Mouse (Mus musculus): ENCODE results near the gene Ssr3.

The Ssr3 gene

DNA sequence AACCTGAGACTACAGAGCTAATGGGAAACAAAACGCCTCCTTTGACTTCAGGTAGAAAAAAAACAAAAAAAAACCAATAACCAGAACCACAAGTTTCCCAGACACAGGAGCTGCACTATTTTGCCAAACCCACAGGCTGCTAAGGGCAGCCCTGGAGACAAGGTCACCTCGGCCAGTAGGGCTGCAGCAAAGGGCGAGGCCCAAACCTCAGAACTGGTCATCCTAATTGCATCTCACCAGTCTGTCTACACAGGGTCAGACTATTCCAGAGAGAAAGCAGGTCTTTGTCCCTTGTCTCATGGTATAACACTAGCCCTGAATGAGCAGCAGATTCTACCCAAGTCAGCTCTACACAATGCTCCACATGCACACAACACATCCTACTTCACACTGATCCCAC is 17.7 kb downstream of the Ssr3 start:
- DNase-seq (ENCODE audit: inconsistent ontology term), result no peak

DNA sequence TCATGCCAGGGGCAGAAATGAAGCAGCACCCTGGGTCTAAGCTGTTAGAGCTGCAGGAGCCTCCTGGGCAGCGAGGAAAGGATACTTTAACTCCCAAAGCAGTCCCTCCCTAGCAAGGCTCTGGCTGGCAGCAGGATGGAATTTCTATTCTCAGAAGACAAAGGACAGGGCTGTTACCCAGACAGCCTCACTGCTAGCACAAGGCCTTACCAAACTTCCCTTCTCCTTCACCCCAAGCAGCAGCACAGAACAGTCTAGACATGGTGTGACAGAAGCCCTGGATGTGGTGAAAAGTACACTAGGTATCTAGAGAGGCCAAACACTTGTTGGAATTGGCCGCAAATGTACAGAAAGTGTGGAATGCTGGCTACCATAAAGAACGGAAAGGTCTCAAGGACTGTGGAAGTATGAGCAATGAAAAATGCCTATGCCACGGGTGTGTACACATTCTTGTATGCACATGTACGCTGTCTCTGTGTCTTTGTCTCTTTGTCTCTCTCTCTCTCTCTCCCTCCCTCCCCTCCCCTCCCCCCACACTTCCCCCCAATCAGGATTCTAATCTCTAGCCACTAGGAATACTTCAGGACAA is 18.7 kb downstream of the Ssr3 start:
- DNase-seq (ENCODE audit: inconsistent ontology term), result no peak

DNA sequence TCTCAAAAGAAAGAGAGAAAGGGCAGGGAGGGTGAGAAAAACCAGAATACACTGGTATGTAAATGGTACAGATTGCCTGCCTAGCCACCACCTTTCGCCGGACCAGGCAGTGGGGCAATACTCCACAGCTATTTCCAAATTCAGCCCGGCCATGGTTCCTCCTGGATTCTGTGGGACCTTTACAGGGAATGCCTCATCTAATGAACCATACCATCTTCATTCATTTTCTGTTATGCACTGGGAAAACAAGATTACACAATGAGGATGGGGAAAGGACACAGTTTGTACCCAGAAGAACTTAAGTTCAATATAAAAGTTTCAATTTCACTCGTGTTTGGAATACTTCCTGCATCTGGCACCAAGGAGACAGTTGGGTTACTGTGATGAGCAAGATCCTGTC is 19.9 kb downstream of the Ssr3 start:
- DNase-seq (ENCODE audit: inconsistent ontology term), result no peak

DNA sequence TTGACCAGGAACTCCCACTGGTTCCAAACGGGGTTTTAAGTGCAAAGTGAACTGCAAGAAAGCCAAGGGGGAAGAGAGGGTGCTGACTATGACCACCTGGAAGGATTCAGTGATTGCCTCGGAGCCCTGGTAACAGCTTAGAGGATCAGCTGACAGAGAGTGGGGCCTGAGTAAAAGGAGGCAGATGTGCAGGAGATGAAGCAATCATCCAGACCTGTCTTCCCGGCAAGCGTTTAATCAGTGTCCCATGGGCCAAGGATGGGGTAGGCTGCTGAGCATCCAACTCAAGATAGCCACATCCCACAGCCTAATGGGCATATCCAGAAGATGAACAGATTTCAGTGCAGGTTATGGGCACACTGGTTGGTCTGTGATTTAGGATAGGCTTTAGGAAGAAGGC is 24.5 kb downstream of the Ssr3 start:
- DNase-seq (ENCODE audit: inconsistent ontology term), result no peak

DNA sequence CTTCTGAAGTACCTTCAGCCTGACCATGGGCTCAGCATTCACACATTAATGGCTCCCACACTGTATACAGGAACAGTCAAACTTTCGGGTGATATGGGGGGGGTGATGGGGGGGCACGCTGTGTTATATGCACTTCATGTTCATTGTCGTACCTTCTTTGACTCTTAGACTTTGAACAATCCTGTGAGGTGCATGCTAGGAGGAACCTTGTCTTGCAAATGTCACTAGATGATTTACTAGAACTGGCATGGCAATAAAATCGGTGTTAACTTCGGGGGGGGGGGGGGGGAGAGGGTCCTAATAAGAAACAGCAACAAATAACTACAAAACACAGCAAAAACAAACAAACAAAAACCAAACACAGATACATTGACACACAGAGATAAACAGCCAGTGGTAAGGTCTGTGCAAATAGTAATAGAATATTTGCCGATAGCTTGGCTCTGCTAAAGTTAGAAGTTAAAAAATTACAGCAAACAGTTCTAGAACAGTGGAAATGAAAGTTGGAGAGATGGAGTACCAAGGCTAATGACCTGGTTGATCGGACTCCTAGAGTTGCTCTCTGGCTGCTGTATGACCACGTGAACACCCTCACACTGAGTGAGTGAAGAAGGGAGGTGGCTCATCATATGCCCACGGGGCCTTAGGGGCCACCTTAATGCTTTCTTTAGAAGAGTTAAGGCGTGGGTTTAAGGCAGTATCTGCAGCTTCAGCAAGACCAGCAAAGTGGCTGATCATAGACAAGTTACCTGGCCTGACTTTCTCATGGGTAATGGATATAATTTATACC is 26.3 kb downstream of the Ssr3 start:
- DNase-seq (ENCODE audit: inconsistent ontology term), result no peak

DNA sequence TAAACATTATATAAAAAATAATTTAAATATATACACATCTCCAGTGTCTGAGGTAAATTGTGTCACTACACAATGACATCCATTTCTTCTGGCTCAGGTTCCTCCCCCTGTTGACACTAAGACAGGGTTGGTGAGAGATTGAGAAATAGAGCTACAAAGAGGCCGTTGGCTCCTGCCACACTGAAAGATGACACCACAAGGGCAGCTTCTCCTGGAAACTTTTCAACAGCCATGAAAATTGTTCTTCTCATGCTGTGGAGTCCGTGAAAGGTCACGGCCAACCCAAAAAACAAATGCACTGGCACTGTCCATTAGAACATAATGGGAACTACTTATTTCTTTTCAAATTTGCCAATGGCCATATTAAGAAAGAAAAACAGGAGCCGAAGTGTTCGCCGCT is 27.2 kb downstream of the Ssr3 start:
- DNase-seq (ENCODE audit: inconsistent ontology term), result no peak

DNA sequence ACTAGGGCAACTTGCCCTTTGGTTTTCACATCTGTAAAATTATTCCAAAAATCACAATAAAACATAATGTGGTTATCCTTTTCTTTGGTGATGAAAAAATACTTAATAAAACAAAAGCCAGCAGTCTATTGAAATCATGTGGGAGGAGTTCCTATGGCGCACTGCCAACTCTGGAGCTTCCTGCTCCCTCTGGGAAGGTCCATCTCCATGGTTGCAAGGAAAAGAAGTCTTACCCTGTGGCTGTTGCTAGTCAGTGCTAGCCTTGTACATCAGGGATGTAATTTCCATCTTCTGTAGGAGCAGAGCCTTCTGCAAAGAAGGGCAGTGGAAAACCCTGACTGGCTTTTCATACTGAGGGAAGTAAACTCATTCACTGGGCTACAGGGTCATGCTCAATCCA is 29.0 kb downstream of the Ssr3 start:
- no peak for DNase-seq (ENCODE audit: inconsistent ontology term)

DNA sequence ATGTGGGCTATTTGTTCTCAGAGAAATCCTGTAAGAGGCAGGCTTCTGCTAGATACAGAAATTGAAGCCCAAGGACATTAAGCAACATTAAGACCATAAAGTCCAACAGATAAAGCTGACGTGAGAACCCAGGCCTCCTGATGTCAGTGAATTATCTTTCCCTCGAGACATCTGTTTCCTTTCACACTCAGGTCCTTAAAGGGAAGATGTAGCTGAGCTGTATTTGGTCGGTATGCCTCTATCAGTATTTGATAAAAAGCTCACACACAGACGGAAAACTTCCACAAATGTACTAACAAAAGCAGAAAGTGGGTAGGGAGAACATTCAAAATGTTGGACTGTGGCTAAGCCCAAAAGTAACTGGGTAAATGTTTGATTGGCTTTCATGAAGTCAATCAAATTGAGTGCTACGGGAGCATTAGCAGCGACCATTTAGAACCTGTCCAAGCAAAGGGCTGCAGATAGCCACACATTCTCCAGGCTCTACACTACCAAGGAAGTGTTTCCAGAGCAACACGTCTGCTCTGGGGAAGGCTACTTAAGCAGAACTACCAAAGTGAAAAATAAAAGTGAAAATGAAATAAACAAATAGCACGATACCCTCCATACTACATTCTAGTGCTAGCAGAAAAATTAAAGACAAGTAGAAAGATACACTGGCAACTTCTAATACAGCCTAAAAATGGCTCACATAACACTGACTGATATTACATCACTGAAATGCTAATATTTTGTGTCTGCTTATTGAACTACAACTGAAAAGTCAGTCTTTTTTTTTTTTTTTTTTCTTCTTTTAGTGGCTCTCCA is 32.1 kb downstream of the Ssr3 start:
- DNase-seq (ENCODE audit: inconsistent ontology term), result no peak

DNA sequence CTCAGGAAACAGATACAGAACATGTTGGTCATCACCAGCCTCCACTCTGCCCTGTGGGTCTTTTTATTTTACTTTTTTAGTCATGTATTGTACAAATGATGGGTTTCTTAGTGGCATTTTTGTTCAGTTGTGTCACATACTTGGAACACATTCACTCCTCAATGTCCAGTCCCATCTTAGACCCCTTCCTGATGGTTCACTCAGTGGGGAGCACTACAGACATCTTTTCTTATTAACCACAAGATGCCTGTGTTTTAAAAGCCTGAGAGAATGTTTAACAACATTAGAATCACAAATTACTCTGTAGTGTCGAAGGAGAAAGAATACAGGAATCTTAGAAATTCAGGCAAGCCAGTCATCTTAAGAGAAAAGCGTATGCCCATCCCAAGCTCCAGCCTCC is 33.6 kb downstream of the Ssr3 start:
- peak; percentile 53 for DNase-seq (ENCODE audit: inconsistent ontology term)

DNA sequence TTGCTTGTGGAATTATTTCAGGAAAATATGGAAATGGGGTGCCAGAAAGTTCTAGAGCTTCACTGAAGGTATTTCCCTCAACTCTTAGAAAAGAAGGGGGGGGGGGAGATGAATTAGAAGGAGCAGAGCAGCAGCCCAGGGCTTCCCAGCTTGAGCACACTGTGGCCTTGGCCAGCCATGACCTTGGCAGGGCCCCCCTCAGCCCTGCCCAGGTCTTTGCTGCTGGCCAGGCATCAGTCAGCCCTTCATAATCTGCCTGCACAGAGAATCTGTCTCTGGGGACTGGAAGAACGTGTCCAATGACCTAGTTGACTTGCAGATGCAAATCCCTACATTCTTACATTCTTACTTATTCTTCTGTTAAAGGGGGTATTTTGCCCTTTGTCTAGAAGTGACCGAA is 34.1 kb downstream of the Ssr3 start:
- DNase-seq (ENCODE audit: inconsistent ontology term), result no peak

DNA sequence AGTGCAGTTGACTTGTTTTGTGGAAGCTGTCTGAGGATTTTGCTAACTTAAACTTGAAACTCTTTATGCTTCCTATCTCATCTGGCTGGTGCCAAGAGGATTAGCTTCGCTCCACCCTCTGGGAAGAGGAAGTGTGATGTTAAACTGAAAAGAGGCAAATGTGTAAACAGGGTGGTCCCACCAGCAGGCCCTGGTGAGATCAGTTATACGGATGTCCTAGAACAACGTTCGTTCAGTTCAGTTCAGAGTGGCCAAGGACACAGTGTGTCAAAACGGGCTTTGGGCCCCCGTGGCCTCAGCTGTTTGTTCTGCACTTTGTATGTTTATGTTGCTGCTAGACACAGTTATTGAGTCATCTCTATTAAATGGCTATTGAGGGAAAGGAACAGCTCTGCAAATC is 36.9 kb downstream of the Ssr3 start:
- no peak for DNase-seq (ENCODE audit: inconsistent ontology term)

DNA sequence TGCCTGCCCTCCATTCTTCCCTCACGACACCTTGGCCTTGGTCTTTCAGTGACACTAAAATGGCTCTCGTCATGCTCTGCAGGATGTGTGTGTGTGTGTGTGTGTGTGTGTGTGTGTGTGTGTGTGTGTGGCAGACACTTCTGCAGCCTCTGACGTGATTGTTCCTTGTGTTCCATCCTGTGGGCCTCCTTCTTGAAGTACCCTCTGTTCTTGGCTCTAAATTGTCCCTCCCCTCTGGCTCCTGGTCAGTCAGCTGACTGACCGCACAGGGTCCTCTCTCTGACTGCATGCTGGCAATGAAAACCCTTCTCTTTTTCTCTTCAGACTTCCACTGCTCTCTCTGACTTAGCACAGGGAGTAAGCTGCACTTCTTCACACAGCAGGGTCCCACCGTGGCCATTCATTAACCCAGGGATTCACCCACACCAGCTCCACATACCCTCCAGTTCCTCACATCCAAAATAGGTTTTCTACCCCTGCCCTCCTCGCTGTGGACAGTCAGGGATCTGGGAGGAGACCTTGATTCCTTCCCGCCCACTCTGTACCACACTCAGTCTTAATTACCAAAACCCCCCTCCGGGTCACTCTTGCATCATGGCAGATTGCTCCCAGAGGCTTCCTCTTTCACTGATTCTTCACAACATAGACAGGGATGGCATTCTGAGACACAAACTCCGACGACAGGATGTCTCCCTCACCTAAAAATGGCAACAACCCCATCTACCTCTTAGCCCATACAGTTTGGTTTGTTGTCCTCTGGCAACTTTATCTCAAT is 39.0 kb downstream of the Ssr3 start:
- no peak for DNase-seq (ENCODE audit: inconsistent ontology term)

DNA sequence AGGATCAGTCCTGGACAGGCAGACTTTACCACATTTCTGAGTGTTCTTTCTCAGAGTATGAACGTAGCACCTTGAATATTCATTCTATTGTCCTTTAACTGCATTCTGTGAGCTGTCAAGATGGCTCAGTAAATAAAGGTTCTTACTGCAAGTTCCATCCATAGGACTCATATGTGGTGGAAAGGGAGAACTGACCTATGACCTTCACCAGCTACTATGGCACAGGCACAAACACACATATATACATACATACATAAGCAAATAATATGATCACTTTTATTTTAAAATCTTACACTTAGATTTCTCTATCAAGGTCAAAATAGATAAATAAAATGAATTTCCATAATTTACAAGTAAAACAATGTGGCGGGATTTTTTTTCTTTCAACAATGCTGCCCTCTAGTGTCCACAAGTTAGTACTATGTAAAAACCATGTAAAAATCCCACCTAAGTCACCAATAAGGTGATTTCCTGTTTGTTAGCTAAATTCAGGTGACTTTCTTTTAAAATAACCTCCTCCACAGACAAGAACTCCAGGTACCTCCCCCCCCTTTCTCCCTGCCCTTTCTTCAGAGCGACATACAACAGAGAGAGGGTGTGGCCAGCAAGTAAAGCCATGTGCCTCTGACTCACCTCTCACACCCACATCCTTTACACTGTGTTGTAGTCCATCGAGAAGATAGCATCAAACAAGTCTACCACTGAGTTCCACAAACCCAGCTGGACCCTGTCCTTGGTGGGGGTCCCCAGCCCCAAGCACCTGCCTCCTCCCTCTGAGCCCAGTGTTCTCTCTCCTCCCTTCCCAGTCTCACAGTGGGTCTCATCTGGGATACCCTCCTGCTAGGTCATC is 39.9 kb downstream of the Ssr3 start:
- DNase-seq (ENCODE audit: inconsistent ontology term), result no peak

DNA sequence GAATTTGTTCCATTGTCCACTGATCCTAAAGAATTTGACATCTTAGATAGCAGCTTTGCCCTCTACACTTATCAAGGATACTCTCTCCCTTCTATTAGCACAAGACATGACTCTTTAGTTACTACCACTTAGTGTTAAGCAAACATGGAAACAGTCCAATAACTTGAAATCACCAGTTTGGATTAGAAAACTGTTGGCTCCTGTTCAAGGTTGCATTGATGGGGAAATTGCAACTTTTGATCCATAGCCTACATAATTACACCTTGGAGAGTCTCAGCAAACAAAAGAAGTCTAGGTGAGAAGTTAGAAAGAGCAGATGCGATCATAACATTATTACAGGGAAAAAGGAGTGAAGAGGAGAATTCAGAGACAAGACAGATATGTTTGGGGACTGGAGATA is 46.2 kb downstream of the Ssr3 start:
- DNase-seq (ENCODE audit: inconsistent ontology term), result no peak

DNA sequence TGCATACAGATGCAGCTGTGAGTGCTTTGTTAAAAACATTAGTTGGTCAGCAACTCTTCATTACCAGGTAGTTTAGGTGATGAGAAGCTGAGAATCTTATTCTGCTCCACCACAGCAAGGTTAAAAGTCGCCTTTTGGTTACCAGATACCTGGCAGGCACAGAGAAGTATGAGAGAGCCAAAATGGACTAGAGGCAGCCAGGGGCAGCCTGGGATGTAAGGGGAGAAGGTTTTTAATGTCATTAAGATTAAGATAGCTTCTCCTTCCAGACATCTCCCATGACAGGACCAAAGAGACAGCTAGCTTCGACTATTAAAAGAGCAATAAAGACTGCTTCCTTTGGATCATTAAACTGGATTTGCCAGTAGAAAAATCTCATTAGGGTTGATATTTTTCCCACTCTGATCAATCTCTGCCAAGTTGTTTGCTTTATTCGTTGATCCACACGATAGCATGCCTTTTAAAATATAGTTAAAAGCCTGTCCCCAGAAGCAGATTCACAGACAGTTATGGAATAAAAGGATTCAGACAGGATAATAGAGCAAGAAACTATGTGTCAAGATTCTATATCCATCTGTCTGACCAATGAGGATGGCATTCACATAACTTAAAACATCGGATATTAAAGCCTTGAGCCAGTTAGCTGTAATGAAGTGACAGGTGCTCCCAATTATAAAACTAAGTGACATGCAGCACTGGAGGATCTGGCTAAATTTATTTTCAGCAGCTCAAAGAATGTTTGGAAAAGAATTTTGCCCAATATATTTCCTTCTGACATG is 52.1 kb downstream of the Ssr3 start:
- DNase-seq (ENCODE audit: inconsistent ontology term), result no peak

DNA sequence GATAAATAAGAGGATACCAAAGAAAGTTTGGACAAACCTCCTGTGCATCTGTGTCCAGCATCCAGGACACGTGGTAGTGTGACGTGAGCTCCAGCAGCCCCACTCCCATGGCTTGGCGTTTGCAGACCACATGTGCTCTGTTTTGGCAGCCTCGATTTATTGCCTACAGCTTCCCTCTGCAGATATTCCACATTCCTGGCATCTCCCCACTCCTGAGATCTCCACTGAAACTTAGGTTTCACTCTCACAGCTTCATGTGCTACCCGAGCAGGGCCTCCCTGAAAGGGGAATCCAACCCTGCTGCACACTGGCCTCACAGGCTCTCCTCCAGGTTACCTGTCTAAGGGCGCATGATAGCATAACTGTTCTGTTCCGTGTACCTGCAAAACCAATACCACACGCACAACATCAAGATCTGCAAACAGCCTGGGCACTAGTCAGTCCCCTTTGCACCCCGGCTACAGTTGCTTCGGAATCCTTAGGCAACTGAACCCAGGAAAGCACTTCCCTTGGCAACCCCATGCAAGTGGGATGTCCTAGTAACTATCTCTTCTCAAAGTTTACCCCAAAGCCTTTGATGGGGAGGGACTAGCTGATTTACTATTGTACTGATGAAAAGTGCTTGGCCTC is 54.5 kb downstream of the Ssr3 start:
- no peak for DNase-seq (ENCODE audit: inconsistent ontology term)

All from Muller cell, postnatal 12 days (primary cell).